Mouse (Mus musculus) kidney, postnatal 4 days (tissue): ENCODE results near the gene Sh2d1b2.
A peak's percentile ranks its signal among the peaks of the same experiment; 100 is the strongest.
"Not testable (repeated sequence)": the region's sequence is repeated elsewhere in the genome, so short reads cannot be mapped to it uniquely, and the experiment has no call there.

Experiments
- DNase-seq, 2 experiments: peaks; one replicate each; pipeline ENCODE4 v3.0.0; 2021; ENCODE audit warnings: mixed read lengths in 2 of 2

Gene Sh2d1b2

GRCm38 (mm10) chr1:170232688-170233087 lies at the start of gene Sh2d1b2:
Gene Sh2d1b2, plus strand, starts transcription at chr1:170232749.
- not testable (repeated sequence) for DNase-seq

- DNase-seq, result no peak
Measured at GRCm38 (mm10) chr1:170185137-170185536, 47.4 kb upstream of the Sh2d1b2 start.

- no peak for DNase-seq
Measured at GRCm38 (mm10) chr1:170186531-170186930, 46.0 kb upstream of the Sh2d1b2 start.

- DNase-seq, result peak; percentile 7 to 28
Measured at GRCm38 (mm10) chr1:170188601-170189000, 43.9 kb upstream of the Sh2d1b2 start.

DNA sequence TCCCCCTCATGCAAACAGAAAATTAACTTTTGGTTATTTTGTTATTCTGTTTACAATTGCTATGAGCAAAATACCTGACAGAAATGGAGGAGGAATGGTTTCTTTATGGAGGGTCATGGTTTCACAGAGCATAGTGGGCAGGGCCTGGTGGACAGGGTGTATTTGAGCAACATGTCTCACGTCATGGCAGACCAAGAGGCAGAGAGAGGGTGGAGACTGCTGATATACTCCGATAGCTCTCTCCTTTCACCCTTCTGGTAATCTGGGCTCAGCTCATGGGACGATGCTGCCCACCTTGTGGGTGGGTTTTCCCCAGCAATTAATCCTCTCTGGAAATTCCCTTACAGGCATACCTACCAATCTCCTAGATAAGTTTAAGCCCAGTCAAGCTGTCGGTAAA lies 42.3 kb upstream of the Sh2d1b2 start:
- DNase-seq, result no peak

GRCm38 (mm10) chr1:170191925-170192324 lies 40.6 kb upstream of the Sh2d1b2 start:
- DNase-seq, result no peak

- no peak for DNase-seq
Measured at GRCm38 (mm10) chr1:170196211-170196610, 36.3 kb upstream of the Sh2d1b2 start.

DNA sequence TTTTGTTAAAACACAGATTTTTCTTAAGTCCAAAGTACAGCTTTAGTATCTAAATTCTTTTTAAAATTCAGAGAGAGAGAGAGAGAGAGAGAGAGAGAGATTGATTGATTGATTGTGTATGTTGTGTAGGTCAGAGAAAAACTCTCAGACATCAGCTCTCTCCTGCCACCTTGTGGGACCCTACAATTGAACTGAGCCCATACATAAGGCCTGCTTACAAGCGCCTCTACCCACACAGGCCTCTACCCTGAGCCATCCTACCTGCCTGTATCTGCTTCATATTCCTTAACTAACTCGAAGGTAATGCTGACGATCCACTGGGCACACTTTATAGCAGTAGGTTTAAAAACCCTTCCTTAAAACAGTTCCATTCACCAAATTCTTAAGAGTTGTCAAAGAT lies 32.2 kb upstream of the Sh2d1b2 start:
- DNase-seq, result peak; percentile 43 to 48

DNA sequence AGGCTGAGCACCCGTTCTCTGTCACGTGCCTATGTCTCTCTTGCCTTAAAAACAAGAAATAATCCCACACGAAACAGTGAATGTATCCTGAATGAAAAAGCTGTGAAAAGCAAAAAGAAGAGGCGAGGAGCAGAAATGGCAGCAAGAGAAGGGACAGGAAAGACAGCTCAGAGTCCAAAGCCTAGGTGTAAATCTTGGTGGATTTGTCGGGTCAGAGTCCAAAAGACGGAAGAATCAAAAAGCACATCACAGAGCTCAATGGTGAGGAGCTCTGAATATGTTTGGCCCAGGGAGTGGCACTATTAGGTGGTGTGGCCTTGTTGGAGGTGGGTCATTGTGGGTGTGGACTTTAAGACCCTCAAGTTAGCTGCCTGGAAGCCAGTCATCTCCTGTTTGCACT lies 26.2 kb upstream of the Sh2d1b2 start:
- DNase-seq, result no peak

DNA sequence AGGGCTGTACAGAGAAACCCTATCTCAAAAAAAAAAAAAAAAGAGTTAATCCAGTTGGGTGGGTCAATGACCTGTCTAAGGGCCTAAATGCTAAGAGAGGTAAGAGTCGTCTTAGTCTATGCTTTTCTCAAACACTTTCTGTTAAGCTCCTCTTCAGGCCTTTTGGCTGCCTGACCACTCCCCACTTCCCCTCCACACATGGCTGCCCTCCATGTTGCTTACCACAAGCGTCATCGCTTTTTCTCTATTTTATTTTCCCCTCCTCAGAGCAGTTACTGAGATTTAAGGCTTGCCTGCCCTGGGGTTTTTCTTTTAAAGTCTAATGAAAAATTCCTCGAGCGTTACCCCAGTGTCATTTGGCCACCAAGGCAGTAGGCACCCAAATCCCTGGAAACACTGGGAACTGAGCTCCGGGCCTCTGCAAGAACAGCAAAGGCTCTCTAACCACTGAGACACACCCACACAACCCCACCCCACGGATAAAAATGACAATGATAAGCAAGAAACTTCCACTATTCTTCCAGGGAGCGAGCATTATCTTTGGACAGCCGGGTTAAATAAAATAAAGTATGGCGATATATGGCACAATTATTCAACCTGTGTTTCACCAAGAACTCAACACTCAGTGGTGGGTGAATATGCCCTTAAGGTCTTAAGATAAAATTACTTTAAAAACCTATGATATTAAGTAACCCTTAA lies 19.2 kb upstream of the Sh2d1b2 start:
- no peak for DNase-seq

- DNase-seq, result no peak
Measured at GRCm38 (mm10) chr1:170214383-170214756, 18.2 kb upstream of the Sh2d1b2 start.

- DNase-seq, result peak; percentile 92 to 95
Measured at GRCm38 (mm10) chr1:170214757-170215522, 17.6 kb upstream of the Sh2d1b2 start, which contains the start of gene Uhmk1. Gene Uhmk1, minus strand, starts transcription at chr1:170215397.

- no peak for DNase-seq
Measured at GRCm38 (mm10) chr1:170215590-170215989, 17.0 kb upstream of the Sh2d1b2 start.

DNA sequence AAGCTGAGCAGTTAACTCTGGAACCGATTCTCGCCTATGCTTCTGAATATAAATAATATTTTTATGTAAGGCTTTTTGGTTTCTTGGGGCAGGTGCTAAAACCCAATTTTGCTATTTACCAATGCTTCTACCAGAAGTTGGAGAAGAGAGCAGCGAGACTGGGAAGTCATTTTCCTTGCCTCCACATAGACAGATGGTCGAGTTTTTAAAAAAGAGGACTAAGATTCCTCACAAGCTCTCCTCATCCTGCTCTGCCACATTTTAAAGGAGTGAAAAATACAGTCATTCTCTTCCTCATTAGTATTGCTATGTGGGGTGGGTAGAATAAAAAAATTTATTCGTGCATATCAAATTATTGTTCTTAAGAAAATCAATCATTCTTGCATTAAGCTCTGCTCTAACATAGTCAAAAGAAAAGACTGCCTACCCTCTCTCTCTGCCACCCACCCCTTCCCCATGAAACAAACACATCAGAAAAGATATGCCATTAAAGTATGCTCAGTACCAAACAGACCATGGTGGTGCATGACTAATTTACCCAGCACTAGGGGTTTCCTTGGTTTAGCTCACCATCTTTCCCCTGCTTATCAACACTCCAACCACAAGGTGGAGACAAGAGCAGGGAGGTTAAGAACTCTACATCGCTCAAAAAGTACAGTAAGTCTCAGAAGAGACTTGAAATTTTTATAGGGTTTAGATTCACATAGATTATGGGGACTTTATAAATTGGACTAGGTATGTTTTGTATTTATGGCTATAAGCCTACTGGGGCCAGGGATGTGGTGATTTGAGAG lies 14.3 kb upstream of the Sh2d1b2 start:
- no peak for DNase-seq

- no peak for DNase-seq
Measured at GRCm38 (mm10) chr1:170220351-170220750, 12.2 kb upstream of the Sh2d1b2 start.

GRCm38 (mm10) chr1:170223276-170223675 lies 9.3 kb upstream of the Sh2d1b2 start:
- no peak for DNase-seq

- DNase-seq, result no peak
Measured at GRCm38 (mm10) chr1:170245016-170245415, 12.5 kb downstream of the Sh2d1b2 start.

- DNase-seq, result no peak
Measured at GRCm38 (mm10) chr1:170254893-170255559, 22.5 kb downstream of the Sh2d1b2 start.

DNA sequence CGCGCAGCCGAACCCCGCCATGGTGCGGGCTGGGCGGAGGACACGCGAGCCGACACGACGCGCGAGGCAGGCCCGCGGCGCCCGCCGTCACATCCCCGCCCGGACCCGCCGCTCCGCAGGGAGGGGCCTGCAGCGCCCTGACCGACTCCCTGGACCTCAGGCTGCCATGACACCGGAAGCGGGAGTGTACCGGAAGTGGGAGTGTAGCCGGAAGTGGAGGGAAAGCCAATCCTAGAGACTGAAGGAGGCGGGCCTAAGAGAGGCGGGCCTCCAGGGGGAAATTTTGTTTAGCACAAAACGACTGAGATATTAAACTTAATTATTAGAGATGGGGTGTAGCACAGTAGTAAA lies 23.0 kb downstream of the Sh2d1b2 start:
- DNase-seq, result peak; percentile 84 to 91

GRCm38 (mm10) chr1:170270281-170270680 lies 37.7 kb downstream of the Sh2d1b2 start:
- no peak for DNase-seq

DNA sequence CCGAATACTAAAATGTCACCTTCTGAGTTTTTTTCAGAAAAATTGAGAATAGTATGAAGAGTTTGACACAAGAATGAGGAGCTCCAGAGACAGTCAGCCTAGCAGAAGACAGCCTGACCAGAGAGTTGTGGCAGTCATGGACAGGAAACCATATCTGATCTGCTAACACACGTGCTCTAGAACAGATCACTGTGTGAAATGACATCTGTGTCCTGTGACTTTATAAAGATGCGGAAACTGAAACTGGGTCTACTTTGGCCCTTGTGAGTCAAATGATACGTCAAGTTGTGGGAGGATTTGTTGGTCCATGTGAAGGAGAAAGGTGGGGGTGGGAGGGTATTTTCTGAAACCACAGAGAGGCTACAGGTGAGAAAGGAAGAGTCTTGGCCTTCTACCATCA lies 38.1 kb downstream of the Sh2d1b2 start:
- no peak for DNase-seq

GRCm38 (mm10) chr1:170273252-170273651 lies 40.7 kb downstream of the Sh2d1b2 start:
- DNase-seq, result no peak

DNA sequence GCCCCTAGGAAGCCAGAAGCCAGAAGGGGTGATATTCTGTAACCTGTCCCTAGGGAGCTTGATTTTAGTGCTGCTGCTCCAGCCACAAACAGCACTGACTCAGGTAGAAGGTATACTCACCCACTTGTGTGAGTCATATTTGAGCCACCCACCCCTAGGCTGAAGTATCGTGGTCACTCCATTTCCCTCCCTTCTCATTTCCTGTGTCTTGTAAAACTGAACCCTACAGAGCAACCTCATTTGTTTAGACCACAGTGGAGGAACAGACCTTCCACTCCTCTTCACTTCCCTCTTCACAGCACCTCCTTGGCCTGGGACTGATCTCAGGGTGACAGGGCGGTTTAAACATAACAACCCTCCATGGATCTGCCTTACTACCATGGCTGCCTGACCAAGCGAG lies 44.5 kb downstream of the Sh2d1b2 start, which contains the start of gene Sh2d1b1:
Sh2d1b1 (plus strand) TSS at position 305 of the 400 bp plus-strand sequence.
- DNase-seq, result no peak
